Mouse (Mus musculus) skeletal muscle tissue, adult 2 months (tissue): ENCODE results near the gene Gramd1b.
A peak's percentile ranks its signal among the peaks of the same experiment; 100 is the strongest.

ENCODE experiments used
- DNase-seq: peaks from one replicate; pipeline ENCODE4 v3.0.0-alpha.2; 2012; ENCODE audit warnings: low read depth, low spot score

Gene Gramd1b

DNA sequence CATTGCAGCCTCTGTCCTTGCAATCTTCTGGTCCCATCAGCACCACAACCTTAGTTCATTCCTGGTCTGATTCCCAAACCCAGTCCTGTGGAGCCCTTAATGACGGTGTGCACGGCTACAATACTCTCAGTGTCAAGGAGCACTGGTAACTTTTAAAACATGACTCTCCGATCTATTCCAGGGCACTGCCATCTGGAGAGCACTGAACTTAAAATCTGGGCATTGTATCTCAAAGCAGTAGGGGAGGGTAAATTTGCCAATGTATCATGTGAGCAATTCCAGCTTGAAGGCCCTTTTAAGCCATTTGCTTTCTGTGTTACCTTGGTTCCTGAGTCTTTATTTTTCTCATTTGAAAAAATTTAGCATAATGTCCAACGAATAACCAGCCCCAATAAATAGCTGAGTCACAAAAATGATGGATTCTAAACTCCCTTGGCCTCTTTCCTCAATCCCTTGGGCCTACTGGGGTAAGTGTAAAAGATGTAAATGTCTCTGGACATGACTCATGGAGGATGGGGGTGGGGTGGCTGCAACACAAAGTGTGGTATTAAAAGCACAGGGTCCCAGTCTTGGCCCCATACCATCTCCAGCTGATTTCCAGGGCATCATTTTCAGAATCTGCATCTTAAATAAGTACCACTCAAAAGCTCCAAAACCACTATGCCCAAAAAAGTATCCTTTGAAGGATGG lies 193.9 kb downstream of the Gramd1b start:
- DNase-seq: no peak

DNA sequence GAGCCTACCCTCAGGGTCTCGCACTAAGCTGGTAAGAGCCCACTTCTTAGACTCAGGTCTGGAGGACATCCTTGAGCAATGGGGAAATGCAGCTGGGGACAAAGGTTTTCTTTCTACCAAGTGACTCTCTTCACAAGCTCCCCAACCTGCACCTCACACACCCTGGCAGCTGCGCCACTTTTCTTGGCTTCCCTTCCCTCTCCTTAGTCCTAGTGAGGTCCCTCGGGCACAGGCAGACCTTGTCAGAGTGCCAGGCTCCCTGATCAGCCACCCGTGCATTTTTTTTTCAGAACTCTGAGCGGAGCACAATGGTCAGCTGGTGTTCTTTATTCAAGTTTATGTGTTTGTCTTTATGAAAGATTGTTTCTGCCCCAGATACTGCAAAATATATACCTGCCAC lies 194.5 kb downstream of the Gramd1b start:
- no peak for DNase-seq

DNA sequence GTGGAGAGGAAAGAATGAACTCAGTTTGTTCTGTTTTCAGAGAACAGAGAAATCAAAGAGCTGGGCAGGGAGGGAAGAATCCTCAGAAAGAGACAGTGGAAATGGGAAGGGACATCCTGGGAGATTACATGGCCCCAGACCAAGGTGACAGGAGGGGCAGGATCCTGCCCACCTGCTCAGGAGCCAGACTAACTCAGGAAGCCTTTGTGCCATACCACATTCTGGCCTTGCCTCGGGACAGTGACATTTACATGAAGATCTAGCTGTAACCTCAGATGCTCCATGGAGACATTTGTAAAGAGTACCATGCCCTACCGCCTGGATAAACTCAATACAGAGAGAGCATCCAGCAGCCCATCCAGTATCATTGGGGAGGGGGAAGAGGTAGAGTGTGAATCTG lies 196.6 kb downstream of the Gramd1b start:
- no peak for DNase-seq

DNA sequence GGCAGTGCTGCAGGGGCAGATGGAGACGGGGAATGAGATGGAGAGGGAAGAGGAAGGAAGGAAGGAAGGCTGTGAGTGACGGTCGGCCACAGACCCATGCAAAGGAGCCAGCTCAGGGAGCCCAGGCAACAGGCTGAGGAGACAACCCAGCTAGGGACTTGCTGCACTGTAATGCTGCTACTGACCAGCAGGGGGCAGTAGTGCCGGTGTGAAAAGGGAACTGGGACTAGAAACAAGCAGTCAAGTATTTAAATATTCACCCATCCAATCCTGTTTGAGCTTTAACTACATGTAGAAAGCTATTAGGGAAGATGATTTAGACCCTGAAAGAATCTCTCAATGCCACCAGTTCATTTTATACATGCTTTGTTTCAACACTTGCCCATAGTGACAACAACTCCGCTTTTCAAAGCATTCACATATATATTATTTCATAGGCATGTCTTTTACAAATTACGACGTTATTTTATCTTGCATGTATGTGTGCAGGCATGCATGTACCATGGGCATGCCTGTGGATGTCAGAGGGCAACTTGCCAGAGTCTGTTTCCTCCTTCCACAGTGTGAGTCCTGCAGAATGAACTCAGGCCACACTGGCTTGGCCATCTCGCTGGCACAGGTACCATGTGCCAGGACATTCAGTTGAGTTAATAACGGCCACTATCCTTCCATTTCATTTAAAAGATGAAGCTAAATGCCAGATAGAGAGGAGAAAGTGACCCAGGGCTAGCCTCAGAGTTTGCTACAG lies 197.4 kb downstream of the Gramd1b start:
- no peak for DNase-seq

DNA sequence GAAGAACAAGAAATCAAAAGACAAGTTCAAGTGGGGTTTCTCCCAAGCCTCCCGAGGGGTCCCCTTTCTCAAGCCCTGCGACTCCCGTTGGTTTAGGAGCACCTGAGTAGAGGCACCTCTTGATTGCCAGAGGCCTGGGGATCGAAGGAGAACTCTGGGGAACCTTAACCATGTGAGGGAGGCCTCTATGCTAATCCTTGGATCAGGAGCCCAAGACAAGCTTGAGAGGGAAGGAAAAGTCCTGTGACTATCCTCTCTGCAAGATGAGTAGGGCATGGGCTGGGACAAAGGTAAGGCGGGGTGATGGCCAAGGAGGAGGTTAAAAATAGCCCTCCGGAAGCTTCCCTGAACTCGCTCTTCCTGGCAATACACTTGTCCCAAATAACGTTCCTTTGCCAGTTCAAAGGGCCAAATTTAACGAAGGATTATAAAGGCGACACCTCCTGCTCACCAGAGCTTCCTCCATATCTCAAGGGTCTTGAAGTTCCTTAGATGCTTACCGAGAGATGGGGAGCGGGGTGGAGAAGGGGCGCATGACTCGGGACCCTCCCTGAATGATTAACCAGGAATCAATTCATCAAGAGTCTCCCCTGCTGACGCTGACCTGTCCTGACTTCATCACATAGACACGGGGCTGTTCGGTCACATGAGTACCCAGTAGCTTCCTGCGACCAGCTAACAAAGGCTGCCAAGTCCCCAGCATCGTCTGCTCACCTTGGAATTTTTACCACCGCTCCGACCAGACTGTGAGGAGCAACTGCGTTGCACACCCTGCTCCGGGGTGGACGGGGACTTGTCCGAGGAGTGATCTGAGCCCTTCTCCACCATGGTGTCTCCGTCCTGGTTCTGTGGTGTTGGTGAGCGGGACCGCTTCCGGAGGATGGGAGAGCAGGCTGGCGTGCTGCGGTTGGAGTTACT lies 198.2 kb downstream of the Gramd1b start:
- no peak for DNase-seq

DNA sequence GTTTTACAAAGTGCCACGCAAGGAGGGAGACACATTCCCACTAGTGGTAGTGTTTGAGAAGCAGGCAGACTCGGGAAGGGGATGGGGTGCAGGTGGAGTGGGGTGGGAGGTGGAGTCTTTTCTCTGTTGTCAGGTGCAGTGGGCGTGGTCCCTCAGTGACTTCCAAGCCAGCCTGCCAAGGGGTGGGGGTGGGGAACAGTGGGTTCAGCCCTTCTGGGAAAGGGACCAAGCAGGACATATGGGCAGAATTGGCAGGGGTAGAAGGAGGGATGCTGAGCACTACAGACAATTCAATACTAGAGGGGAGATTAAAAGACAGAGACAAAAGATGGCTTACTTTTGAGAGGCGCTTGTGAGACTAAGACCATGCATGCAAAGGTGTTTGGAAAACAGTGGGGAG lies 198.9 kb downstream of the Gramd1b start:
- DNase-seq: no peak

DNA sequence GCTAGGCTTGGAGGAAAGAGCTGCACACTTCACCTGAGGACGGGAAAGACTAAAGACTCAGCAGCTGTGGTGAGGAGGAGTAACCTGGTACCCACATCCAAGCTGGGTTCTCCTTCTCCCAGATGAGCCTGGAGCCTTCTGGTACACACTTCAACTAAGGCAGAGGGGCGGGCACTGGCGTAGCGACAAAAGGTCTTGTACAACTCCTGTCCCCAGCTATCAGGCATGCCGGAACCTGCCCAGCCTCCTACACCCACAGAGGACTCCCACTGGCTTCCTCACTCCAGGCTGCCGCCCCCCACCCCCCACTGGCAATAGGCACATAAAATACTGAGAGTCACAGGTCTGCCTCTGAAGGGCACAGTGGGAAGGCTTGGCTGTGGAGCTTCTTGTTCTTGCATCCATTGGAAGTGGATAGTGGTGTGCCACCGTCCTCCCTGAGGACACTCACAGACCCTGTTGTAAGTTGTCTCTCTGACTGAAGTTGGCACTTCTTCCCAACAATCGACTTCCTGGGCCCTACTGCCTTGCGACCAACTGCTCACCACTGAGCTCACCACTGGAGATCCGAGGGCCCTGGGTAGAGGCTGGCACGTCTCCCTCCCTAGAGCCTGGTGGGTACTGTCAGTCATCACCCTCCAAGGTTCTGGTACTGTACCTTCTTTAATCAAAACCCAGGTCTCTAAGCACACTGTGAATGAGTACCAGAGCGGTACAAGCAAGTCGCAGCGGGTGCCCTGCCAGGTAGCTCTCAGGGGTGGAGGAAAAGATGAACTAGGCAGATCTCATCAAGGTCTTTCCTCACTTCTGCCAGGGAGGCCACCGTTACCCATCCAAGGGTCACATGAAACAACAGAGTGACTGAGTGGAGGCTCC lies 199.5 kb downstream of the Gramd1b start:
- no peak for DNase-seq

DNA sequence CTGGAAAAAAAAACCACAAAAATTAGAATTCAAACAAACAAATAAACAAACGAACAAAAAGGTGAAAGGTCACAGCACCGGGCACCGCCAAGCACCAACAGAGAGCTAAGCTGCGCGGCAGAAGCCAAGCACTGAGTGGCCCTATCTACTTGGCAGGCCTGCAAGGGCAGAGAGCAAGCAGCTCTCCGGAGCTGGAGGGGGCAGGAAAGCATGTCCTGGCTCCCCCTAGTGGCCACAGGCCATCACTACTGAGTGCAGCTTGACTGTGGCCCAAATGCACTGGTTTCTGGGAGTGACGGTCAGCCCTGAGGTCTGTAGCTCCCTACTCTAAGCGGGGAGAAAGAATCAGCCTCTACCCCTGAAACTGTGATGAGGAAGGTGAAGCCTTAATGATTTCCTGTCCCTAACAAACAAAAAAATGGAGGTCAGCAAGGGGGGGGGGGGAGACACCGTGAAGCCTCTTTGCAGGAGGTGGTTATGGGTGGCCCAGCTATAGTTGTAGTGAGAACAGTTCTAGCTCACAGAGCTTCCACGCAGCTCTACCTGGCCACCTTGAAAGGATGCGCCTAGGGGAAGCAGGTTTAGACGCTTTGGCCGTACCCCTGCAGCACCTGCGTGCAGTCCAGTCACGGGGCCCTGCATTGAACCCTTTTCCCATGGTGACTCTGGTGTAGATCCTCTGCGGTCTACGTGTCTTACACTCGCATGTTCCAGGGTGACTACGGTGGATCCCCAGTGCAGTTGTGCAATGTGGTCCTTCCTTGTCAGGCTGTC lies 200.4 kb downstream of the Gramd1b start:
- peak; percentile 93 for DNase-seq

DNA sequence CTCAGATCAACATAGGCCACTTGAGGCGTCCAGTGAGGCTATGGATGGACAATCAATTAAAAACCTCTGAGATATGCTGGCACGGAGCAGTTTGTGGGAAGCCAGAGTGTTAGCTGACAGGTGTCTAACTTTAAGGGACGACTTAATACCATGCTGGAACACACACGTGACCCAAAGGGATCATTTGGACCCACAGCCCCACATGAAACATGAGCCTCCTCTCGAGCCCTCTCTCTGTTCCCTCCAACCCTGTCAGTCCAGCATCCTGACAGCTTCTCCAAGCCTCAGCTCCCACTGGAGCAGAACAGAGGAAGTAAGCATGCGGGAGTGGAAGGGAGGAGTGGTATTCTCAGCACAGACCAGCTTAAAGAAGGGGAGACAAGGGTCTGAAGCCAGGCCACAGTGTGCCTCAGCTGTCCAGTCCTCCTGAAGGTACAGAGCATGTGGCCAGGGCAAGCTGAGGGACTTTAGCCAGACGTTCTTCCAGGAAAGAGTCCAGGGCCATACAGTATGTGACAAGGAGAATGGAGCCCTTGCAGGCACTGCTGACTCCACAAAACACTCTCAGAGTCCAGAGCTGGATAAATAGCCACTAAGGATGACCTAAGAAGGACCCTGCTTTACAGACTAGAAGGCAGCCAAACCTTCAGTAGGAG lies 204.8 kb downstream of the Gramd1b start:
- DNase-seq: no peak

DNA sequence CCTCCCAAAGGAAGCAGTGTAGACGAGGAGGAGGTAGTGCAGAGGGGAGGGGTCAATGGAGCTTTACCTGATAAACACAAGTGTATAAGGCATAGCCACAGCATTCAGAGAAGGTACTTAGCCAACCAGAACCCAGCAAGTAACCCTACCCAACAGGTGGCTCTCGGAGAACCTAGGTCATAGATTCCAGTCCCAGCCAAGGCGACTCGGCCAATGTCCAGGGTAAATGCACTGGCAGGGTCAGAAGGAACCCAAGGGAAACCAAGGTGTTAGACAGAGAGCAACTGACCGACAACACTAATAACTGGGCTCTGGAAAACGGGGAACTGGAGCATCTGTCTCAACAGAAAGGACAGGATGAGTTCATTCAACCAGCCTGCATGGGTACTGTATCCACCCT lies 206.4 kb downstream of the Gramd1b start:
- DNase-seq: peak; percentile 58

DNA sequence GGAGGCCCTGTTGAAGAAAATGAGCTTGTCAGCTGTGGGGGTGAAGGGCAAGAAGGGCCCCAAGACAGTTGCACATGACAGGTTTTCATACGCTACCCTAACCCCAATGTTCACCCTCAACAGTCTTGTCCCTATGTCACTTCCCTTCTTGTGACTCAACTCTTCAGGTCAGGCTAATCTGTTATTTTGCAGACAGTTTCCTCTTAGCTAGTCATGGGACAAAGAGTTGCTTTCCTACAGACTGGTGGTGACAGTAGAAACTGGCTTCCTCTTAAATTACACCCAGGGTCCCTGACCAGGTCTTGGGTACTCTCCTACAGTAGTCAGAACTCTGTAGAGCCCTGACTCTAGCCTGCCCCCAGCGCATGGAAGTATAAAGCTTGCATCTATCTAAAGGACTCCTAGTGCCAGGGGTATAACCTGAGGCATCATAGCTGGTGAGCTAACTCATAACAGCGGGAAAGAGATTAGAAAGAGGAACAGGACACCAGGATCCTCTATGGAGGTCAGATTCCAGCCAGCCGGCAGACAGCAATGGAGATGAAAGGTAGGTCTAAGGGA lies 206.9 kb downstream of the Gramd1b start:
- DNase-seq: no peak

DNA sequence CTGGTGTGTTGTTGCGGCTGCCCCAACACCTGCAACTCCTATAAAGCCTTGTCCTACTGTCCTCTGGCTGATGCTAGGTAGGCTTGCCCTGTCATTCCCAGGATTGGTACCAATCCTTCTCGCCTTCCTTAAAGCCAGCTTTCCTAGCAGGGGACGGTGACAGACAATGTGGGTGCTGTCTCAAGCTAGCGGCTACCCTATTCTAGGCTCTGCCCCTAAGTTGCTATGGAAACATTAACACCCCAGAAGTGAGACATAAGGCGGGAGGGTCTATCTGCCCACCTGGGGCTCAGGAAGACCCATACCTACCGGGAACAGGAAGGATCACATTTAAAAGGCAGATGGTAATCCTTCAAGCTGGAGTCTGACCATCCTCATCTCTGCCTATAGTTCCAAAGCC lies 207.4 kb downstream of the Gramd1b start:
- DNase-seq: no peak

DNA sequence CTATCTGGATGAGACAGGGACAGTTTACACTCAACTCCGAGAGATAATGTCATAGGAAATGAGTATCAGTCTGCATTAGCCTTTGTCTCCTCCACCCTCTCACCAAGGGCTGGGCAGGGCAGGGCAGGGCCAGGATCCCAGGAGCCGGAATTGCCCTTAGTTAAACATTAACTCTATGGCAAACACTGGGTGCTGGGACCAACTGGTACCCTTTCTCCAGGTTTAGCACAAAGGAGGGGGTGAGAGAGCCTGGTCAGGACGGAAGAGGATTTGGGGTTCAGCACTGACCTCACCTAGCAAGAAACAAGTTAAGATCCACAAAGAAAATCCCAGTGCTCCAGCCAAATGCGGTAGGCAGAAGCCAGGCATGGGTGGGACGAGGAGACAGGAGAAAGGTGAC lies 208.0 kb downstream of the Gramd1b start:
- no peak for DNase-seq

DNA sequence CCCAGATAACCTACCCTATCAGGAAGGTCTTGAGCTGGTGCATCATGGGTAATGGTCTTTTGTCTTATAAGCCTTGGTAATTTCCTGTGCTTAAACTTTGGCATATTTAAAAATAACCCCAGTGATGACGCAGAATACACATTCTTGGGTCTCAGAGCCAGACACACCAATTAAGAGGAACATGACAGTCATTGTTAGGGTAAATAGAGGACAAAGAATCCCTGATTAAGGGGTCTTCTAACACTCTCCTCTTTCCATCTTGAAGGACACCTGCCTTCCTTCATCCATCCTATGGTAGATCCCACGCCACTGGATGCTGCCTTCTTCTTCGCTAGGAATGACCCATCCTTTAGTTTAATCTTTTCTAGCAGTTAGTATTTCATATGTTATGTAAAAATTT lies 208.8 kb downstream of the Gramd1b start:
- no peak for DNase-seq

DNA sequence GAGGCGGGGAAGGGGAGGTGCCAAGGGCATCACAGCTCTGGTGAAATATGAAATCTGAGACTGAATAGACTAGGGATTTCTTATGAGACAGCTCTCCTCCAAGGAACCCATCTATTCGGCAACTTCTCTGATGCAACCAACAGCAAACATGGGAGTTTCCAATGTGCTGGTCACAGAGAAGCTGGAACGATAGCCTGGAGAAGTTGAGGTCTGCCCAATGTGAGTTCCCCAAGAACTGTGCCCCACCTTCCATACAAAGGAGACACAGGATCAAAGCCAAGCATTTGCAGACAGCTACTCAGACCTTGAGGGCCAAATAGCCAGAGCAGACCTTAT lies 209.5 kb downstream of the Gramd1b start:
- no peak for DNase-seq

DNA sequence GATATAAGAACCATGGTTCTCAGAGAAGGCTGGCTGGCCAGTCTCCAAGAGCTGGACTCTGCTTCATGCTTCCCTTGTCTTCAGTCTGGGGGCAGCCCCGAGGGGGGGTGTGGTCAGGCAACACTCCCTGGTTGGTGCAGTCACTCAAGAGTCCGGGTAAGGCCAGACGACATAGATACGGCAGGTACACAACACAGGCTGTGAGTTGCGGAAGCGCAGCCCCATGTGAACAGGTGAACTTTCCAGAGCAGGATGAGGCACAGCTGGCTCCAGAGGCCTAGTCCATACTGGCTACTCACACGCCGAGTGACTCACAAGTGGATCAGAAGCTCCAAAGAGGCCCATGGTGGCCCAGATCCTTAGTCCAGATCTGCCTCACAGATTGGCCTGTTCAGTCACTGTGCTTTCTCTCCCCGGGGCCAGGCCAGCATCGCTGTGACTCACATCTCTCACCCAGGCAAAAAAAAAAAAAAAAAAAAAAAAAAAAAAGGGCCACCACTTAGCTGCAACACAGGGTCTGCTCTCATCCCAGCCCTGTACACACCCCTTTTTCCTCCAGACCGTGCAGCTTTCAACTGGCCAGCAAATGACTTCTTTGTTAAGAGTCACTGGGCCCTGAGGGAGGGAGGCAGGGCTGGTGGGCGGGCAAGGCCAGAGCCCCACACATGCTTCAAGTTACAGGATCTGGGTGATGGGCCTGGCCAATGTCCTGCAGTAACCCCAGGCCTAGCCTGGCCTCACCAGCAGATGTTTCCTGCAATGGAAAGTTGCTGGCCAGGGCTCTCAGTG lies 210.1 kb downstream of the Gramd1b start:
- peak; percentile 94 for DNase-seq

DNA sequence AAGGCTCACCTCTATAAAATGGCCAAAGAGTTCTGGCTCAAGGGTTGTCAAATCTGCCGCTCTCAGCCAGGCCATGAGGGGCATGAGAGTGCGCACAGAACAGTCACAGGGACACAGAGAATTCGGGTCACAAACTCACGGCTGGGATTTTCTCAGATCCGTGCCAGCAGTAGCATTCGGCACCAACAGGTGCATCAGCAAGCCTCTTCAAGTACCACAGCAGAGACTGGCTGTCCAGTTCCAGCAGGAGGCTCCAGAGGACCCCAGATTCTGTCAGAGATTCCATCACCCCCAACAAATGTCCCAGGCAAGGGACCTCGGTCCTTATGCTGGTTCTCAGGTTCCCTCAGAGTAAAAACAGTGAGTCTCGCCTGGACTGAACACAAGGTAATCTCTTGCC lies 210.8 kb downstream of the Gramd1b start:
- DNase-seq: no peak

DNA sequence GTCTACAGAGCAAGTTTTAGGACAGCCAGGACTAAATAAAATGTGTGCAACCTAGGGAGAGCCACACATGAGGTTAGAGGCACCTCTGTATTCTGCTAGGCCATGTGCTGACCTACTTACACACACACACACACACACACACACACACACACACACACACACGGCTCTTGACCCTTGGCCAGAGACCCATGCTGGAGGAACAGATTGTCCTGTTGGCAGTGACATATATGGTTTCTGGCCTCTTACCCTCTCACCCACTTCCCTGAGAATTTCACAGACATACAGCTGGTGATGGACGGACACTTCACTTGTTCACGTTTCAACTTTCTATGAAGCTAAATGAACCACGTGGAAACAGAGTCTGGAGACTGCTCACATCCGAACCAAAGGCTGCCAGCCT lies 212.4 kb downstream of the Gramd1b start:
- peak; percentile 67 for DNase-seq

DNA sequence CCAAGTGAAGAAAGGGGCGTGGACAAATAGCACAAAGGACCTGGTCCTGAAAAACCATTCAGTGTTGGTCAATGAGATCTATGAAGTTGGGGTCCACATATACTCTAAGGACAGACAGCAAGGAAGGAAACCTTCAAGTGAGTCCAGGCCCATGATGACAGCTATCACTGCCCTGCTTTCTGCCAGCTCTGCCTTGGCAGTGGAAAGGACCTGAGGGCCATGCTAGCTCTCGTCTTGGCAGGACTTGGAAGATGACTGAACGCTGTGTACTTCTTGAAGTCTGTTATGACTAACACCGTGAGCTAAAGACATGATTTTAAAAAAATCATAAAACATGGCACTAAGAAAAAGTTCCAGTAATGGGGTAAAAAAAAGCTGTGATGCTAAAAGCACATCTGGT lies 213.4 kb downstream of the Gramd1b start:
- peak; percentile 51 for DNase-seq
